Mouse (Mus musculus) lung, adult 2 months (tissue): ENCODE data around the gene Anks1b. TPM values are rescaled to one million over a fixed set of nuclear protein-coding genes. Genes with fewer than 3 reads are reported as not detected.

ENCODE experiments used
- DNase-seq: peaks from one replicate; pipeline ENCODE4 v3.0.0; 2022
- H3K4me1 ChIP-seq: fragments of 200-500 bp; 2 replicates; pipeline ENCODE4 v1.6.1; 2011; ENCODE audit warnings: low read length; ENCODE audit not compliant: control insufficient read depth, insufficient read depth
- H3K4me3 ChIP-seq: fragments of 200-500 bp; replicated peaks from 2 replicates; pipeline ENCODE3; 2011; ENCODE audit warnings: low read depth, mild to moderate bottlenecking, control low read depth, low read length; ENCODE audit errors: extremely low read depth
- CTCF ChIP-seq: fragments of 200-500 bp; IDR thresholded peaks from 2 replicates; pipeline ENCODE4 v1.5.1; 2011; ENCODE audit warnings: mild to moderate bottlenecking, low read length, control low read depth; ENCODE audit not compliant: insufficient read depth
- POLR2A ChIP-seq: fragments of 200-500 bp; IDR thresholded peaks from 2 replicates; pipeline ENCODE4 v1.6.1; 2011; ENCODE audit warnings: low read depth, mild to moderate bottlenecking, control low read depth, low read length, borderline replicate concordance; ENCODE audit errors: extremely low read depth
- WGBS: fragments of 180-500 bp; shearing (Covaris S2); methylation state at CpG from one replicate; pipeline ENCODE4 v1.1.7; 2018; 5-methylcytosine and 5-hydroxymethylcytosine counted together
- polyA plus RNA-seq: library from polyadenylated mRNA; depleted of rRNA; stranded (reverse); fragments of >200 nt; gene quantifications from 2 replicates; pipeline ENCODE4 v1.2.3, GENCODE M21; 2012

Anks1b gene
- polyA plus RNA-seq, 1 experiment, result 0.41 TPM

DNA sequence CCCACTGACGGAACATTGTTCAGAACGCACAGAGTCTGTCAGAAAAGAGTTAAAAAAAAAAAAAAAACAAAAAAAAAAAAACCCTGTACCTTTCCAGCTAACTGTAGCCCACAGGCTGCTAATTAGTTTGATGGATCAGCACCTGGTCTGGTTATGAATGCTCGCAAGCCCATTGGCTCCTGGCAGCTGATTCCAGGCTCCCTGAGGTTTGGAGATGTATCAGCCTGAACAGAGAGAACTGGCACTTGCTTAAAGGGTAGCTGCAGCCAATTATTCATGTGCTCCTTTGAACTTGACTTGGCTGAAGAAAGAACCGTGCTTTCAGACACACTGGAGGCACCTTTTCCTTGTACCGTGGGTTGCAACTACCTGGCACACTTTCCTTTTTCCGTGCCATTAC, 941.1 kb downstream of the Anks1b start:
- H3K4me1 ChIP-seq, result no peaks in the 10 kb centered on the region
- DNase-seq, result no peak
- no peak overlapping the region for H3K4me3 ChIP-seq
- WGBS, result 70% methylated on average over 6 of the region's 6 CpGs
- no peak for TF ChIP-seq CTCF
- no peak for TF ChIP-seq POLR2A

DNA sequence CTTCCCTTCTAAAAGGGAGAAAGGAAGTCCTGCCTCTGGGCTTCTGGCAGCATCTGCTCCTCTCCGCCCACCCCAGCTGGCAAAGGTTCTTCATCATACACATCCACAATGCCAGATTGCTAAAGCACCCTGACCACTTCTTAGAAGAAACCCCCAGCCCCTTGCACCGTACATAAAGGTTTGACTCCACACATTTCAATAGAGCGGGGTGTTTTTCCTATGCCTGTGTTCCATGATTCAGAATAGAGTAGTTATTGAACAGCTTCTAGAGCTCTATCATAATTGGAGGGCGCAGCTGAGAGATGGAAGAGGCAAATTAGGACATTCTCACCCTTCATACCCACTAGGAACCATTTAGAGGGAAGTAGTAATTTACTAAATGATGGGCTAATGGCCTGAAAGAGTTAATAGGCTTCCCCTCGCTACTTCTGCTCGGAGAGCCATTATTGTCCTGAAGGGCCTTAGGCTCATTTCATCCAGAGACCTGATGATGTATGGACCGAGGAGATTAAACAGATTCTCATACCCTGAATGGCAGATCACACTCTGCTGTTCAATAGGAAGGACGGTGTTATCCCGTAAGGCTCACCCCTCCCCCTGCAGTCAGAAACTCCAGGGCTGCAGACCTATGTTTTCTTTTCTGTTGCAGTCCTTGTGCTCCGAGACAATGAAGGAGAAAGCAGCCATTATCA, 945.1 kb downstream of the Anks1b start:
- WGBS, result 47% methylated on average over 10 of the region's 10 CpGs
- TF ChIP-seq POLR2A (no peak), CTCF (no peak)
- Histone ChIP-seq H3K4me1 (no peaks in the 10 kb centered on the region), H3K4me3 (no peak overlapping the region)
- no peak for DNase-seq

GRCm38 (mm10) chr10:90823438-90823837, 950.1 kb downstream of the Anks1b start:
- no peak for DNase-seq
- WGBS, result 8% methylated on average over 4 of the region's 4 CpGs
- Histone ChIP-seq H3K4me3 (no peak overlapping the region), H3K4me1 (no peaks in the 10 kb centered on the region)
- TF ChIP-seq CTCF, result no peak
- TF ChIP-seq POLR2A, result no peak

DNA sequence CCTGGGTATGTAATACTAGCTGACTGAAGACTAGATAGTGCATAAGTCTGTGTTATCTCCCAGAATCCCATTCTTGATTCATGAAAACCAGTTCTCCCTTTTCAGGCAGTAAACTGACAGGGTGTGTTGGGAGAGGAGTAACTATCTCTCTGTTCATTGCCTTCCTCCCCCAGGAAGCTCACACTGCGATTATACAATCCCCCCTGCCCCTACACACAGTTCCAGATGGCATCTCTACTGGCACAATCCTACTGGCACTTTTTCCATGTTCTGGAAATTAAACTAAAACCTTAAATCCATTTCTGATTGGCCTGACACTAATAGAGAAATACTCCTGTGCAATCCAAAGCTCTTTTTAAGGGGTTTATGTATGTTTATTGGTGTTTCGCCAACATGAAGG, 951.4 kb downstream of the Anks1b start:
- no peak for TF ChIP-seq POLR2A
- no peak for TF ChIP-seq CTCF
- WGBS, result 69% methylated on average over 2 of the region's 2 CpGs
- Histone ChIP-seq H3K4me3 (no peak overlapping the region), H3K4me1 (no peaks in the 10 kb centered on the region)
- DNase-seq, result no peak

GRCm38 (mm10) chr10:90826939-90827338, 953.6 kb downstream of the Anks1b start:
- DNase-seq, result no peak
- 20% methylated on average over 4 of the region's 4 CpGs for WGBS
- no peak overlapping the region for H3K4me3 ChIP-seq
- no peaks in the 10 kb centered on the region for H3K4me1 ChIP-seq
- TF ChIP-seq CTCF, result no peak
- TF ChIP-seq POLR2A, result no peak

DNA sequence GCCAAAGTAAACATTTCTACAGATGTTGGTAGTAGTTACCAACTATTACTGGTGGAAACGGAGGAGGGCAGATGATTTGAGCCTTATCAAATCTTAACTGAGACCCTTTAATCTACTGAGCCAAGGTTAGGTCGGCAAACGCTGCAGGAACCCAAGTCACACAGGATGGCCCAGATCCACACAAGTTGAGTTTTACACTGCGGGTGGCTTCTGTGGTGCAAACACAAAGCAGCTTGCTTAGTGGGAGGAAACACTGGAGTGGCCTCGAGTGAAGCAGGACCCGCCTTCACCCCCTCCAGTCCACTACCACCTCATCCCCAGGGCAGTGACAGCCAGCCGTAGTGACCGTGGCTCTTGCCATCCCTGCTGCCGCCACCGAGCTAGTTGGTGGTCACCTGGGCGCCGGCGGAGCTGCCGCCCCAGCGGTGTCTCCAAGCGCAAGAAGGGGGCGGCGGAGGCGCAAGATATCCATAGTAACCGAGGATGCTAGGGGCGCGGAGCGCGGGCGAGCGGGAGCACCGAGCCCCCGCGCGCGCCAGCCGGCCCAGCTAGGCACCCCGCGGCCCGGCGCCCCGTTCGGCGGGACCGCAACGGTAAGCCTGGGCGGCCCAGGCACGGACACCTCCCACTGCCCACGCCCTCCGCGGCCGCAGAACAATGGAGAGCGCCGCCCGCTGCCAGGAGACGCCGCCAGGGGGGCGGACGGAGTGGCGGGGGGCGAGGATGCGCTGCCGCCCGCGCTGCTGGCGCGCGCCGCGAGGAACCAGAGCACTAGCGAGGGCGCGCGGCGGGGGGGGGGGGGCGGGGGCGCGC, 955.5 kb downstream of the Anks1b start:
- no peak for DNase-seq
- TF ChIP-seq POLR2A (no peak), CTCF (no peak)
- Histone ChIP-seq H3K4me1 (no peaks in the 10 kb centered on the region), H3K4me3 (no peak overlapping the region)
- under 1% methylated on average over 55 of the region's 73 CpGs for WGBS

DNA sequence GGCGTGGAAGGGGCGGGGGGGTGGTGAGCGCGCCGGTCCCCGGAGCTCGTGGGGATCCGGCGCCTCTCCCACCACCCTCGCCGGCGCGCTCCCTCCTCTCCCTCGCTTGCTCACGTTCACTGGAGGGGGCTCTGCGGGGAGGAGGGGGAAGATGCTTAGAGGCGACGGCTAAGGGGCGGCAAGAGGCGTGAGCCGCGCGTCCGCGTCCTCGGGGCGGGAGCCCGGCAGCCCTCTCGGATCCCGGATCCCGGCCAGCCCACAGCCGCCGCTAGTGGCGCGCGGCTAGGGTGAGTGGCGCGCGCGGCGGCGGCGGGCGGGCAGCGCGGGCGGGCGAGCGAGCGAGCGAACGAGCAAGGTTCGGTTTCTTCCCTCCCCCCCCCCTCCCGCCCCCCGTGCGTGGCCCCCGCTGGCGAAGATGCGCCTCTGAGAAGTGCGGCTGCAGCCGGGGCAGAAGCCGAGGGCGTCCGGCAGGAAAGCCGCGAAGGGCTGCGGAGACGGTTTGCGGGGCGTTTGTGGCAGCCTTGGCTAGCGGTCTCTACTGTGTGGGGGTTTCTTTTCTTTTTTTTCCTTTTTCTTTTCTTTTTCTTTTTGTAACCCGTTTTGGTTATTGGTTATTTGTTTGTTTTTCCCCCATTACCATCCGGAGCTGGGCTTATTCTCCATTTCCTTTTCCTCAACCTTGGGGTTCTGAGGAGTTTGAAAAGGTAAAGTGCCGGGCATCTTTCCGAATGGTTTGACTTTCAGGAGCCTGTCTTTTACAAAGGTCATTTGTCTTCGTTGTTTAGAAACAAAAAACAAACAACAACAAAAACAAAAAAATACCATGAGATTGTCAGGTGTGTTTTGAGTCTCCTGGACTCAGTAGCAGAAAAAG, 956.3 kb downstream of the Anks1b start:
- DNase-seq, result no peak
- WGBS, result under 1% methylated on average over 57 of the region's 76 CpGs
- H3K4me3 ChIP-seq, result no peak overlapping the region
- no peaks in the 10 kb centered on the region for H3K4me1 ChIP-seq
- TF ChIP-seq POLR2A (no peak), CTCF (no peak)

- WGBS, result 3% methylated on average over 11 of the region's 11 CpGs
- no peak for TF ChIP-seq CTCF
- Histone ChIP-seq H3K4me1 (no peaks in the 10 kb centered on the region), H3K4me3 (no peak overlapping the region)
- DNase-seq, result no peak
These were observed 956.9 kb downstream of the Anks1b start for GRCm38 (mm10) chr10:90830268-90830585.

DNA sequence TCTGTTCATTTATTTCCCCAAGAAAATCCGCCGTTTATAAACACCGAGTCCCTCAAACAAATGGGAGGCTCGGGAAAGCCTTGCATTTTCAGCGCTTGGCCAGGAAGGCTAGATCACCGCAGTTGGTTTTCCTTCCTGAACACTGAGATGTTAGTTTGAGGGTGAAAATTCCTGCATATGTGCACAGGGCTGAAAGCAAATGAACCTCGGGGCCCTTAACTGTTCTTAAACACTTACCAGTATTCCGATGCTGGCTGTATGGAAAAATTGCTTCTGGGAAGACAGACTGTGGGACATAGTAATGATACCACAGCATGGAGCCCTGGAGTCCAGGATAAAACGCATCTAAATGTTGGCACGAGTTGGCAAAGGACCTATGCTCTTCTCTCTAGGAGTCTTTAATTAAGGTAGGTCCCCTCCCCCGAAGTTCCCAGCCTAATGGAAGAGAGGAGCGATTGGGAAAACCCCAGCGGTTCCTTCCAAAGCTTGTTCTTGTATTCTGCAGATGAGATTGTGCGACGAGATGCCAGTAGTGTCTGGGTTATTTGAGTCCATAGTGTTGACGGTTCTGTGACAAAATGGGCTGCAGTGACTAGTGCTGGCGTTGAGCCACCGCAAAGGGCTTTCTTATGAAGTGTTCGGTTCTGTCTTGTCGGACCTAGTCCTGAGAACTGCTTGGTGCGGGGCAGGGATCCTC, 957.4 kb downstream of the Anks1b start:
- no peak for DNase-seq
- no peak for TF ChIP-seq POLR2A
- TF ChIP-seq CTCF, result no peak
- WGBS, result 4% methylated on average over 21 of the region's 21 CpGs
- no peak overlapping the region for H3K4me3 ChIP-seq
- H3K4me1 ChIP-seq, result no peaks in the 10 kb centered on the region
